Mouse (Mus musculus): ENCODE measurements at regions not wholly inside any gene's neighbourhood (a gene's known extent, or its start where the extent isn't known, plus 50 kb on each side); places are given as distances from the start of the nearest gene placed in this dataset.

- TF ChIP-seq CTCF (IDR thresholded peaks at IDR 0.05; ENCODE audit: extremely low read depth, insufficient read length, insufficient replicate concordance, low read depth, low read length): no peak
- TF ChIP-seq POLR2A (IDR thresholded peaks at IDR 0.05; ENCODE audit: low read depth, low read length): no peak
Observed at GRCm38 (mm10) chr3:35059438-35059837, 409.2 kb downstream of the Sox2 start.
